Mouse (Mus musculus): ENCODE measurements around the gene Aars. TPM values are rescaled to one million over a fixed set of nuclear protein-coding genes. Genes with fewer than 3 reads are reported as not detected.

Gene Aars
- polyA plus RNA-seq, 1 experiment from 2014 or later = 30.0 TPM

- Histone ChIP-seq H3K4me2 (replicated peaks; ENCODE audit: low read depth) (no peak overlapping the region), H3K9ac (ENCODE audit: low read depth, low read length) (no peak overlapping the region), H3K9me3 (ENCODE audit: control insufficient read depth) (no peaks in the 10 kb centered on the region), H3K4me3 (ENCODE audit: low read depth, low read length) (no peak overlapping the region), H3K27ac (ENCODE audit: low read depth, low read length) (no peak overlapping the region), H3K36me3 (ENCODE audit: control insufficient read depth, insufficient read depth) (peaks cover 44% of the 10 kb centered on the region), H3K27me3 (replicated peaks; ENCODE audit: control insufficient read depth, insufficient read depth, low read length) (no peaks in the 10 kb centered on the region), H3K4me1 (replicated peaks; ENCODE audit: control insufficient read depth, insufficient read depth, low read length) (no peaks in the 10 kb centered on the region)
- ATAC-seq = no peak
- whole genome bisulfite sequencing = 91% methylated on average over 15 of the region's 15 CpGs
- TF ChIP-seq CTCF (IDR thresholded peaks at IDR 0.05; ENCODE audit: low read depth) = no peak
These were observed 3.6 kb downstream of the Aars start for GRCm38 (mm10) chr8:111036591-111036990.

- 95% methylated on average over 19 of the region's 19 CpGs for WGBS
- no peak overlapping the region for H3K4me3 ChIP-seq (ENCODE audit: low read depth, low read length)
- no peaks in the 10 kb centered on the region for H3K9me3 ChIP-seq (ENCODE audit: control insufficient read depth)
- ATAC-seq = no peak
- H3K4me1 ChIP-seq (replicated peaks; ENCODE audit: control insufficient read depth, insufficient read depth, low read length) = no peaks in the 10 kb centered on the region
- no peak overlapping the region for H3K27ac ChIP-seq (ENCODE audit: low read depth, low read length)
- no peaks in the 10 kb centered on the region for H3K27me3 ChIP-seq (replicated peaks; ENCODE audit: control insufficient read depth, insufficient read depth, low read length)
- no peak overlapping the region for H3K4me2 ChIP-seq (replicated peaks; ENCODE audit: low read depth)
- no peak for TF ChIP-seq CTCF (IDR thresholded peaks at IDR 0.05; ENCODE audit: low read depth)
- H3K36me3 ChIP-seq (ENCODE audit: control insufficient read depth, insufficient read depth) = peaks cover 93% of the 10 kb centered on the region
- no peak overlapping the region for H3K9ac ChIP-seq (ENCODE audit: low read depth, low read length)
These were observed 9.6 kb downstream of the Aars start for GRCm38 (mm10) chr8:111042546-111042945.

GRCm38 (mm10) chr8:111044003-111044734, 11.2 kb downstream of the Aars start:
- Histone ChIP-seq H3K4me3 (ENCODE audit: low read depth, low read length) (no peak overlapping the region), H3K9me3 (ENCODE audit: control insufficient read depth) (no peaks in the 10 kb centered on the region), H3K36me3 (ENCODE audit: control insufficient read depth, insufficient read depth) (peaks cover 98% of the 10 kb centered on the region), H3K27ac (ENCODE audit: low read depth, low read length) (no peak overlapping the region), H3K9ac (ENCODE audit: low read depth, low read length) (no peak overlapping the region), H3K4me1 (replicated peaks; ENCODE audit: control insufficient read depth, insufficient read depth, low read length) (no peaks in the 10 kb centered on the region), H3K27me3 (replicated peaks; ENCODE audit: control insufficient read depth, insufficient read depth, low read length) (no peaks in the 10 kb centered on the region), H3K4me2 (replicated peaks; ENCODE audit: low read depth) (no peak overlapping the region)
- 50% methylated on average over 2 of the region's 2 CpGs for WGBS
- no peak for ATAC-seq
- peak; percentile 39 for TF ChIP-seq CTCF (IDR thresholded peaks at IDR 0.05; ENCODE audit: low read depth)

- peak; percentile 33 for TF ChIP-seq CTCF (IDR thresholded peaks at IDR 0.05; ENCODE audit: low read depth)
- Histone ChIP-seq H3K27ac (ENCODE audit: low read depth, low read length) (no peak overlapping the region), H3K9me3 (ENCODE audit: control insufficient read depth) (no peaks in the 10 kb centered on the region), H3K4me1 (replicated peaks; ENCODE audit: control insufficient read depth, insufficient read depth, low read length) (no peaks in the 10 kb centered on the region), H3K36me3 (ENCODE audit: control insufficient read depth, insufficient read depth) (peaks cover 97% of the 10 kb centered on the region), H3K4me2 (replicated peaks; ENCODE audit: low read depth) (no peak overlapping the region), H3K9ac (ENCODE audit: low read depth, low read length) (no peak overlapping the region), H3K4me3 (ENCODE audit: low read depth, low read length) (no peak overlapping the region), H3K27me3 (replicated peaks; ENCODE audit: control insufficient read depth, insufficient read depth, low read length) (no peaks in the 10 kb centered on the region)
- ATAC-seq = no peak
- 90% methylated on average over 2 of the region's 2 CpGs for WGBS
These were observed 15.8 kb downstream of the Aars start for GRCm38 (mm10) chr8:111048694-111049093.

- Histone ChIP-seq H3K4me2 (replicated peaks; ENCODE audit: low read depth) (no peak overlapping the region), H3K27ac (ENCODE audit: low read depth, low read length) (no peak overlapping the region), H3K9me3 (ENCODE audit: control insufficient read depth) (no peaks in the 10 kb centered on the region), H3K27me3 (replicated peaks; ENCODE audit: control insufficient read depth, insufficient read depth, low read length) (no peaks in the 10 kb centered on the region), H3K36me3 (ENCODE audit: control insufficient read depth, insufficient read depth) (peaks cover 96% of the 10 kb centered on the region), H3K9ac (ENCODE audit: low read depth, low read length) (no peak overlapping the region), H3K4me3 (ENCODE audit: low read depth, low read length) (no peak overlapping the region), H3K4me1 (replicated peaks; ENCODE audit: control insufficient read depth, insufficient read depth, low read length) (no peaks in the 10 kb centered on the region)
- ATAC-seq = no peak
- WGBS = 88% methylated on average over 7 of the region's 7 CpGs
- TF ChIP-seq CTCF (IDR thresholded peaks at IDR 0.05; ENCODE audit: low read depth) = no peak
These were observed 16.2 kb downstream of the Aars start for GRCm38 (mm10) chr8:111049106-111049505.

- WGBS = 92% methylated on average over 12 of the region's 12 CpGs
- H3K4me3 ChIP-seq (ENCODE audit: low read depth, low read length) = no peak overlapping the region
- H3K27ac ChIP-seq (ENCODE audit: low read depth, low read length) = peak overlapping the region; percentile 41; the same call in 1 of the 2 replicates
- ATAC-seq = no peak
- H3K4me1 ChIP-seq (replicated peaks; ENCODE audit: control insufficient read depth, insufficient read depth, low read length) = no peaks in the 10 kb centered on the region
- peaks cover 67% of the 10 kb centered on the region for H3K36me3 ChIP-seq (ENCODE audit: control insufficient read depth, insufficient read depth)
- no peaks in the 10 kb centered on the region for H3K9me3 ChIP-seq (ENCODE audit: control insufficient read depth)
- H3K4me2 ChIP-seq (replicated peaks; ENCODE audit: low read depth) = no peak overlapping the region
- H3K27me3 ChIP-seq (replicated peaks; ENCODE audit: control insufficient read depth, insufficient read depth, low read length) = no peaks in the 10 kb centered on the region
- no peak overlapping the region for H3K9ac ChIP-seq (ENCODE audit: low read depth, low read length)
- TF ChIP-seq CTCF (IDR thresholded peaks at IDR 0.05; ENCODE audit: low read depth) = no peak
These were observed 21.0 kb downstream of the Aars start for GRCm38 (mm10) chr8:111053827-111054518.
